Mouse (Mus musculus) heart, postnatal 0 days (tissue): ENCODE data around the gene Mxi1.

ENCODE experiments used
- CTCF ChIP-seq: IDR thresholded peaks from 2 replicates; pipeline ENCODE4 v1.5.1; 2016; ENCODE audit warnings: antibody characterized with exemption, control low read depth, low read depth
- EP300 ChIP-seq: IDR thresholded peaks from 2 replicates; pipeline ENCODE4 v1.6.1; 2016; ENCODE audit warnings: antibody characterized with exemption, low read depth

DNA sequence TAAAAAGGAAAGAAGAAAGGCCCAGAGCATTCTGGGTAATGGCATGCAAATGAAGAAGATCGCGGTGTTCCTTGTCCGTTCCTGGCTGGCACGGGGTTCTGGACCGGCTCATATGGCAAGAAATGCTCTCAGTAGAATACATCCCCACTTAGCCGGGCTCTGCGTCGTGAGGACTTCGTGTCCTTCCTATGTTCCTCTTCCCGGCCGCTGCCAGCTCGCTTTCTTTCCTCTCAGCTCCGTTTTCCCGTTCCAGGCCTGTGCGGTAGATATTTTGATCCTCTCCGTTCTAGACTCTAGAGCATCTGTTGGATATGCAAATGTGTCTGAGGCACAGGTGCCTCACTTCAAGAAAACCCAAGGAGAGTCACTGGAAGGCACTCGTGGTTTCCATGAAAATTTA is 104.9 kb downstream of the Mxi1 start:
- TF ChIP-seq CTCF (no peak), EP300 (no peak)
